12 mouse cellular contexts compared by ENCODE assay signal in genomic region chr9:106318074-106318473, GRCm38 (mm10). TPM values are rescaled to one million over a fixed set of nuclear protein-coding genes. Genes with fewer than 3 reads are reported as not detected.
DNase-seq lines count a peak whose midpoint lies in the region; ATAC-seq and TF ChIP-seq lines count a peak whose summit lies in the region.
"Had no signal": no experiment of that assay in that cellular context is flagged by ENCODE, and none has a peak within 500 bp of the region (broad histone marks: within the 10 kb centered on the region; RNA-seq: fewer than 3 reads in every experiment).

No protein-coding gene starts in this region.

- no peak overlapping the region for H3K9ac ChIP-seq in kidney, postnatal 0 days (ENCODE audit: low read depth, low read length)
- H3K9ac ChIP-seq in kidney, embryonic 16.5 days (replicated peaks; ENCODE audit: low read length), result no peak overlapping the region
- H3K9ac ChIP-seq in embryonic facial prominence, embryonic 14.5 days (ENCODE audit: low read depth, low read length), result no peak overlapping the region
- no peak overlapping the region for H3K9ac ChIP-seq in intestine, embryonic 16.5 days (ENCODE audit: low read depth, low read length)
- H3K9ac ChIP-seq: intestine, embryonic 15.5 days had no signal

- H3K4me3 ChIP-seq in kidney, postnatal 0 days (replicated peaks; ENCODE audit: low read depth, low read length), result no peak overlapping the region
- no peak overlapping the region for H3K4me3 ChIP-seq in kidney, embryonic 16.5 days (ENCODE audit: low read length)
- no peak overlapping the region for H3K4me3 ChIP-seq in embryonic facial prominence, embryonic 14.5 days (ENCODE audit: low read depth, low read length)
- H3K4me3 ChIP-seq in intestine, embryonic 16.5 days (ENCODE audit: low read length), result no peak overlapping the region
- H3K4me3 ChIP-seq: intestine, embryonic 15.5 days had no signal

- no peak overlapping the region for H3K27ac ChIP-seq in kidney, postnatal 0 days
- H3K27ac ChIP-seq in kidney, embryonic 16.5 days (ENCODE audit: low read length), result no peak overlapping the region
- H3K27ac ChIP-seq in embryonic facial prominence, embryonic 14.5 days (replicated peaks; ENCODE audit: low read depth, low read length), result peak overlapping the region; percentile 33; the same call in 1 of the 2 replicates
- no peak overlapping the region; the same call in 1 of the 2 replicates for H3K27ac ChIP-seq in intestine, embryonic 16.5 days (ENCODE audit: low read length)
- H3K27ac ChIP-seq: intestine, embryonic 15.5 days had no signal

- no peak for TF ChIP-seq CTCF in kidney, postnatal 0 days (IDR thresholded peaks at IDR 0.05; ENCODE audit: low read depth)

- no peaks in the 10 kb centered on the region for H3K36me3 ChIP-seq in kidney, postnatal 0 days (ENCODE audit: insufficient read depth, low read length)
- H3K36me3 ChIP-seq in kidney, embryonic 16.5 days (ENCODE audit: insufficient read depth, low read length), result no peaks in the 10 kb centered on the region
- H3K36me3 ChIP-seq in embryonic facial prominence, embryonic 14.5 days (ENCODE audit: control insufficient read depth, insufficient read depth, low read length), result no peaks in the 10 kb centered on the region
- H3K36me3 ChIP-seq in intestine, embryonic 16.5 days (ENCODE audit: control insufficient read depth, insufficient read depth, low read length), result no peaks in the 10 kb centered on the region
- H3K36me3 ChIP-seq: intestine, embryonic 15.5 days had no signal

- no peak for ATAC-seq in kidney, postnatal 0 days (replicated peaks; ENCODE audit: low FRiP score, low read depth)
- no peak for ATAC-seq in kidney, embryonic 16.5 days (ENCODE audit: low FRiP score, low TSS enrichment)
- ATAC-seq in embryonic facial prominence, embryonic 14.5 days (ENCODE audit: low read depth), result no peak
- ATAC-seq in intestine, embryonic 16.5 days, result no peak
- ATAC-seq: intestine, embryonic 15.5 days had no signal

- no peaks in the 10 kb centered on the region for H3K4me1 ChIP-seq in kidney, postnatal 0 days (replicated peaks; ENCODE audit: insufficient read depth, low read length)
- H3K4me1 ChIP-seq in kidney, embryonic 16.5 days (ENCODE audit: insufficient read depth, low read length), result peaks cover 12% of the 10 kb centered on the region; the same call in 1 of the 2 replicates
- H3K4me1 ChIP-seq in embryonic facial prominence, embryonic 14.5 days (ENCODE audit: control insufficient read depth, insufficient read depth, low read length), result peaks cover 36% of the 10 kb centered on the region
- 0 out of 2 replicates have a peak, but pooled peaks cover 5% of the 10 kb centered on the region for H3K4me1 ChIP-seq in intestine, embryonic 16.5 days (ENCODE audit: control insufficient read depth, insufficient read depth, low read length)

- no peaks in the 10 kb centered on the region for H3K27me3 ChIP-seq in kidney, postnatal 0 days (ENCODE audit: insufficient read depth, low read length)
- H3K27me3 ChIP-seq in kidney, embryonic 16.5 days (ENCODE audit: insufficient read depth, low read length), result no peaks in the 10 kb centered on the region
- no peaks in the 10 kb centered on the region for H3K27me3 ChIP-seq in embryonic facial prominence, embryonic 14.5 days (replicated peaks; ENCODE audit: control insufficient read depth, insufficient read depth, low read length)
- no peaks in the 10 kb centered on the region for H3K27me3 ChIP-seq in intestine, embryonic 16.5 days (replicated peaks; ENCODE audit: control insufficient read depth, insufficient read depth, low read length)
- H3K27me3 ChIP-seq: intestine, embryonic 15.5 days had no signal

- 80% methylated on average over 2 of the region's 2 CpGs for WGBS in kidney, postnatal 0 days
- 77% methylated on average over 2 of the region's 2 CpGs for WGBS in kidney, embryonic 16.5 days
- WGBS in embryonic facial prominence, embryonic 14.5 days, result 76% methylated on average over 2 of the region's 2 CpGs
- WGBS in intestine, embryonic 16.5 days, result 65% methylated on average over 2 of the region's 2 CpGs

- DNase-seq in kidney, postnatal 0 days (ENCODE audit: low spot score), result peak; percentile 41
- DNase-seq in 416B (ENCODE audit: low read depth), result peak; percentile 14
- DNase-seq in MEL-GATA-1-ER (ENCODE audit: extremely low read depth, low read depth), result peak; percentile 20
- DNase-seq in embryonic facial prominence, embryonic 14.5 days (ENCODE audit: low spot score), result no peak
- DNase-seq in kidney, postnatal 36 days, result no peak
- no peak for DNase-seq in ovary, postnatal 14 days (ENCODE audit: low spot score)
- DNase-seq: cerebellum, adult 2 months; thymus, postnatal 25 days had no signal

- no peaks in the 10 kb centered on the region for H3K9me3 ChIP-seq in kidney, postnatal 0 days (replicated peaks; ENCODE audit: low read length)
- H3K9me3 ChIP-seq in kidney, embryonic 16.5 days (ENCODE audit: low read length), result no peaks in the 10 kb centered on the region
- no peaks in the 10 kb centered on the region for H3K9me3 ChIP-seq in embryonic facial prominence, embryonic 14.5 days (ENCODE audit: control insufficient read depth, low read length)
- no peaks in the 10 kb centered on the region for H3K9me3 ChIP-seq in intestine, embryonic 16.5 days (ENCODE audit: control insufficient read depth, low read length)
- H3K9me3 ChIP-seq: G1E; intestine, embryonic 15.5 days had no signal

- no peak overlapping the region for H3K4me2 ChIP-seq in kidney, postnatal 0 days (ENCODE audit: low read length)
- no peak overlapping the region for H3K4me2 ChIP-seq in kidney, embryonic 16.5 days (replicated peaks; ENCODE audit: low read depth, low read length)
- H3K4me2 ChIP-seq in embryonic facial prominence, embryonic 14.5 days (ENCODE audit: low read depth, low read length), result no peak overlapping the region
- H3K4me2 ChIP-seq in intestine, embryonic 16.5 days (ENCODE audit: low read depth, low read length), result no peak overlapping the region
- H3K4me2 ChIP-seq: intestine, embryonic 15.5 days had no signal

RNA-seq across cellular contexts. Expression of gene Poc1a, which starts 37.2 kb away (rescaled TPM):
- polyA plus RNA-seq in kidney, postnatal 0 days (2015; fragmentation: Nextera tagmentation; extraction: Ambion mirVana), result 13.1 and 14.5 TPM in 2 replicates
- polyA plus RNA-seq in kidney, embryonic 16.5 days (2015; fragmentation: Nextera tagmentation; extraction: Ambion mirVana), result 28.4 and 29.2 TPM in 2 replicates
- polyA plus RNA-seq in embryonic facial prominence, embryonic 14.5 days (2014; fragmentation: Nextera tagmentation; extraction: Ambion mirVana), result 16.6 and 21.5 TPM in 2 replicates
- 27.0 and 29.1 TPM in 2 replicates for polyA plus RNA-seq in intestine, embryonic 16.5 days (2015; fragmentation: Nextera tagmentation; extraction: Ambion mirVana)

RNA-seq across cellular contexts. Expression of gene Dusp7, which starts 50.4 kb away (rescaled TPM):
- polyA plus RNA-seq in kidney, postnatal 0 days (2015; fragmentation: Nextera tagmentation; extraction: Ambion mirVana), result 15.1 and 15.8 TPM in 2 replicates
- 13.6 and 13.7 TPM in 2 replicates for polyA plus RNA-seq in kidney, embryonic 16.5 days (2015; fragmentation: Nextera tagmentation; extraction: Ambion mirVana)
- polyA plus RNA-seq in embryonic facial prominence, embryonic 14.5 days (2014; fragmentation: Nextera tagmentation; extraction: Ambion mirVana), result 44.0 and 48.4 TPM in 2 replicates
- polyA plus RNA-seq in intestine, embryonic 16.5 days (2015; fragmentation: Nextera tagmentation; extraction: Ambion mirVana), result 4.8 and 6.3 TPM in 2 replicates

Comparison
In these comparisons a context has a peak if more than half of its experiments do, and no peak if none do; other contexts are left out.
1. DNase-seq: peak in kidney, postnatal 0 days (single experiment), 416B (single experiment) and MEL-GATA-1-ER (single experiment); none in embryonic facial prominence, embryonic 14.5 days (single experiment), kidney, postnatal 36 days (0 of 2) and ovary, postnatal 14 days (single experiment).